Mouse (Mus musculus) embryo, embryonic 11.5 days (tissue): ENCODE measurements around the gene Usp32.

Source experiments
- DNase-seq: peaks from one replicate; pipeline ENCODE4 v3.0.0-alpha.2; 2012; ENCODE audit warnings: low read depth, low spot score

Gene Usp32

DNA sequence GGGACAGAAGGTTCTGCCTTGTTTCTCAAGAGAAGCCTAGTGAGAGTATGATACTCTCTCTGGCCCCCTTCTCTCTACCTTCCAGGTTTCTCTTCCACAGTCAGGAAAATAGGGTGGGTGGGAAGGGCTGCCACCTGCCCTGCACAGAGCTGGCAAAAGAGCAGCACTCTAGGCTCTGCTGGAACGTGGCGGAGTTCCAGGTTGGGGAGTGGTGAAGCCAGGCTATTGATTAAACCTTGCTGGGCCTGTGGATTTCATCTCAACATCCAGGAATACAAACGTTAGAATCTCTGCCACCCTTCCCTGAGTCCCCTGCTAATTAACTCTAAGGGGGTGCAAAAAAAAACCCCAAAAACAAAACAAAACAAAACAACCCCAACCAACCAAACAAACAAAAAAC lies 191.4 kb downstream of the Usp32 start:
- no peak for DNase-seq

- no peak for DNase-seq
Measured at GRCm38 (mm10) chr11:84948114-84948513, 191.8 kb downstream of the Usp32 start.

DNA sequence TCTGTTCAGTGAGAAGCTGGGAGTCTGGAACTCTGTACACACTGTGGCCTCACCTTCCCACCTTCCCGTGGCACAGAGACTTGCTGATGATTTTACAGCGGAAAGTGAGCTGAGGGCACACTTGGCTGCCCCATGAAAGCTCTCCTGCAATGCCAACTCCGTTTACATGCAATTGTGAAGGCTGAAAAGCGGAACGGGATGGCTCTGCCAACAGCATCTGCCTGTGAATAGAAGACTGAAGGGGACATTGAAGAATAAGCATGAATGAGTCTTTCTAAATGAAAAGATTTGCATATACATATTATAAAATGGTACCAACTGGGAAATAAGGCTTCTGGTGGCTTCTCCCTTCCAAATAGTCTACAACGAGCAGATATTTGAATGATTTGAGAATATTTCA lies 192.8 kb downstream of the Usp32 start:
- DNase-seq, result no peak

- no peak for DNase-seq
Measured at GRCm38 (mm10) chr11:84945841-84946240, 194.1 kb downstream of the Usp32 start.

DNA sequence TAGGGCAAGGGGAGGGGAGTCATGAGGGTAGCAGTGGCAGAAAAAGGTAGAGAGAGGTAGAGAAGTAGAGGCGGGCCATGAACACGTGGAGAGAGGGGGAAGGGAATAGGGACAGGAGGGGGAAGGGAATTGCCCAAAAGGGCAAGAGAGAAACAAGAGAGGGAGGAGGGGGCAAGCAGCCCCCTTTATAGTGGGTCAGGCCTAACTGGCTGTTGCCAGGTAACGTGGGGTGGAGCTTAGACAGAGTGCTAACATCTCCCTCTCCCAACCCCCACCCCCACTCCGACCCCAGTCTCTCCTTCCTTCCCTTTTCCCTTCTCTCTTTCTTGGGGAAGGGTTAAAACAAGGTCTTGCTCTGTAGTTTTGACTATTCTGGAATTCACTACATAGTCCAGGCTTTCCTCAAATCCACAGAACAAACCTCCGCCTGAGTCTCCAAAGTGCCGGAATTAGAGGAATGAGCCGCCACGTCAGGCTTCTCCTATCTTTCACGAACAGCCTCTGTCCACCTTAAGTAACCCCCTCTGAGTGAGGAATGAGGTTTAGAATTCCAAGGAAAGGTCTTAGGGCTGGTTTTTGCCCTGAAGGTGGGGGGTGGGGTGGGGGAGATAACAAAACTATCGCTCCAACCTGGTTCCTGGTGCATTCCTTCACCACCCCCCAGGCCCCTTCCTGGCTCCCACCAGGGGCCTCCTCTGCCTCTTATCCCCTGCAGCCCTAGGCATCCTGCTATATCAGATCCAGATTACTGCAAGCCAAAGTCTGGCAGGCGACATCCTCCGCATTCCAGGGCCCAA lies 195.1 kb downstream of the Usp32 start:
- DNase-seq, result no peak

GRCm38 (mm10) chr11:84943948-84944347 lies 196.0 kb downstream of the Usp32 start:
- DNase-seq, result peak; percentile 75

- no peak for DNase-seq
Measured at GRCm38 (mm10) chr11:84940140-84940539, 199.8 kb downstream of the Usp32 start.

- no peak for DNase-seq
Measured at GRCm38 (mm10) chr11:84939508-84940053, 200.4 kb downstream of the Usp32 start.
